Mouse (Mus musculus) embryonic facial prominence, embryonic 13.5 days (tissue): Measurements from ENCODE around the gene Mmp3. TPM values are rescaled to one million over a fixed set of nuclear protein-coding genes. Genes with fewer than 3 reads are reported as not detected.
"Not testable (repeated sequence)": the region's sequence is repeated elsewhere in the genome, so short reads cannot be mapped to it uniquely, and the experiment has no call there.

Experiments used
- ATAC-seq: fragments of 200-750 bp; cut with Nextera tagmentation; 2 replicates; pipeline ENCODE4 v1.8.0; 2017; ENCODE audit warnings: low read depth; ENCODE audit not compliant: insufficient number of reproducible peaks, insufficient read depth, low FRiP score, low TSS enrichment
- H3K27ac ChIP-seq: fragments of 300-500 bp; sonication (generic); 2 replicates; pipeline ENCODE4 v1.5.1; 2015; ENCODE audit warnings: moderate library complexity, mild to moderate bottlenecking, inconsistent platforms
- H3K27me3 ChIP-seq: fragments of 300-500 bp; sonication (generic); 2 replicates; pipeline ENCODE4 v1.6.1; 2015; ENCODE audit warnings: mild to moderate bottlenecking, inconsistent platforms
- H3K36me3 ChIP-seq: fragments of 300-500 bp; sonication (generic); 2 replicates; pipeline ENCODE4 v1.6.1; 2015; ENCODE audit warnings: mild to moderate bottlenecking, inconsistent platforms
- H3K4me1 ChIP-seq: fragments of 300-500 bp; sonication (generic); 2 replicates; pipeline ENCODE4 v1.6.1; 2015; ENCODE audit warnings: inconsistent platforms
- H3K4me2 ChIP-seq: fragments of 300-500 bp; sonication (generic); 2 replicates; pipeline ENCODE4 v1.6.1; 2015; ENCODE audit warnings: moderate library complexity, mild to moderate bottlenecking, inconsistent platforms
- H3K4me3 ChIP-seq: fragments of 300-500 bp; sonication (generic); 2 replicates; pipeline ENCODE4 v1.5.1; 2015; ENCODE audit warnings: mild to moderate bottlenecking, inconsistent platforms
- H3K9ac ChIP-seq: fragments of 300-500 bp; sonication (generic); 2 replicates; pipeline ENCODE4 v1.6.1; 2015; ENCODE audit warnings: mild to moderate bottlenecking, inconsistent platforms
- H3K9me3 ChIP-seq: fragments of 300-500 bp; sonication (generic); 2 replicates; pipeline ENCODE4 v1.6.1; 2016; ENCODE audit warnings: inconsistent platforms
- WGBS: fragments of 180-500 bp; shearing (Covaris S2); methylation state at CpG from one replicate; pipeline ENCODE4 v1.1.7; 2015; ENCODE audit warnings: mixed read lengths; 5-methylcytosine and 5-hydroxymethylcytosine counted together
- polyA plus RNA-seq: library from polyadenylated mRNA; unstranded; fragments of >200 nt; fragmentation: Nextera tagmentation; extraction: Ambion mirVana; gene quantifications from 2 replicates; pipeline ENCODE4 v1.2.1, GENCODE M21; 2015

The Mmp3 gene
- 0.23 TPM in 1 of 2 replicates, not detected in the other for polyA plus RNA-seq

DNA sequence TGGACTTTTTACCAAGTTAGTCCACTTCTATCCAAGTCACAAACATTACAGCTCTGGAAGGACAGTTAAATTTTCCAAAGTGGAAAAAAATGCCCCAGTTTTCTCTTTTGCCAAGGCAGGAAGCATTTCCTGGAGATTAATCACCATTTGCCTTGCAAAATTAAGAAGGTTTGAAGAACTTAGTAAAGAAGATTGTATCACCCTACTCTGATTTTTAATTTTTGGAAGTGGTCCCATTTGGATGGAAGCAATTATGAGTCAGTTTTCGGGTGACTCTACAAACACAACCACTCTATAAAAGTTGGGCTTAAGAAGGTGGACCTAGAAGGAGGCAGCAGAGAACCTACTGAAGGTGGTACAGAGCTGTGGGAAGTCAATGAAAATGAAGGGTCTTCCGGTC is at the start of gene Mmp3:
Mmp3 (plus strand) TSS at position 301 of the 400 bp plus-strand sequence.
- Histone ChIP-seq H3K4me3 (no peak within 1 kb of the TSS), H3K4me1 (no peaks in the 10 kb centered on the region), H3K27ac (no peak within 1 kb of the TSS), H3K9ac (no peak within 1 kb of the TSS), H3K36me3 (no peaks in the 10 kb centered on the region), H3K9me3 (no peaks in the 10 kb centered on the region), H3K27me3 (no peaks in the 10 kb centered on the region), H3K4me2 (no peak within 1 kb of the TSS)
- ATAC-seq = no peak
- WGBS = 90% methylated on average over 2 of the region's 2 CpGs

- not testable (repeated sequence) for H3K4me3 ChIP-seq, ATAC-seq, H3K9me3 ChIP-seq, H3K4me2 ChIP-seq, H3K27me3 ChIP-seq, H3K36me3 ChIP-seq, H3K27ac ChIP-seq, H3K4me1 ChIP-seq, H3K9ac ChIP-seq
- WGBS = 71% methylated on average over 8 of the region's 8 CpGs
Measured at GRCm38 (mm10) chr9:7396556-7396955, 49.1 kb upstream of the Mmp3 start.

- no peak for ATAC-seq
- WGBS = 46% methylated on average over 2 of the region's 2 CpGs
- Histone ChIP-seq H3K27ac (no peak overlapping the region), H3K4me2 (no peak overlapping the region), H3K36me3 (no peaks in the 10 kb centered on the region), H3K27me3 (no peaks in the 10 kb centered on the region), H3K4me3 (no peak overlapping the region), H3K4me1 (0 out of 2 replicates have a peak, but pooled peaks cover 4% of the 10 kb centered on the region), H3K9ac (no peak overlapping the region), H3K9me3 (no peaks in the 10 kb centered on the region)
Measured at GRCm38 (mm10) chr9:7453302-7453701, 7.7 kb downstream of the Mmp3 start.

GRCm38 (mm10) chr9:7470262-7470661 is 24.6 kb downstream of the Mmp3 start:
- no peaks in the 10 kb centered on the region for H3K9me3 ChIP-seq
- no peak overlapping the region for H3K27ac ChIP-seq
- WGBS = 100% methylated on average over 1 of the region's 1 CpGs
- no peaks in the 10 kb centered on the region for H3K27me3 ChIP-seq
- H3K4me3 ChIP-seq = no peak overlapping the region
- no peak overlapping the region for H3K9ac ChIP-seq
- no peaks in the 10 kb centered on the region for H3K4me1 ChIP-seq
- no peaks in the 10 kb centered on the region for H3K36me3 ChIP-seq
- no peak overlapping the region for H3K4me2 ChIP-seq
- no peak for ATAC-seq

DNA sequence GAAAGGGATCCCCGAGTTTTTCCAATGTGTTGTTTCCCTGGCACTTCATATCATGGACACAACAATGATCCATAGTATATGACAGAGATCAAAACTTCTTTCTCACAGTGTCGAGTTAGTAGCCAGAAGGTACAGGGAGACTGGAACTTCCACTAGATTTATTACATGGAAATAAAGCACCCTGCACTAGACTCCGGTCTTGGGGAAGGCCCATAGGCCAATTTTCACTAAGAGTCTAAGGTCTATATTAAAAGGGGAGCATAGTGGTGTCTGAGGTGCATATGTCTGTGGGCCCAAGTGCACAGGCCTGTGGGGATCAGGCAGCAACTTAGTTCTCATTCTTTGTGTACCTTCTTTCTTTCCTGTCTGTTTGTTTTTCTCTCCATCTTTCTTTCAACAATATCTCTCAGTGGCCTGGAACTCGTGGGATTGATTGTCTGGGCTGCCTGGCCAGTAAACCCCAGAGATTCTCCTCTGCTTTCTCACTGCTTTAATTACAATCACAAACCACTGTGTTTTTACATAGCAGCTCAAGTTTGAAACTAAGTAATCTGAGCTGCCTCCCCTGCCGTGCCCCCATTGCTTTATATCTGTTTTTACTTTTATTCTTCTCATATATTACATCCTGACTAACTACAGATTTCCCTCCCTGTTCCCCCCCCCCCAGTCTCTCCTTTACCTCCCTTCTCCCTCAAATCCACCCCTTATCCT is 38.2 kb downstream of the Mmp3 start:
- no peak for ATAC-seq
- H3K4me1 ChIP-seq = no peaks in the 10 kb centered on the region
- no peak overlapping the region for H3K4me3 ChIP-seq
- 61% methylated on average over 5 of the region's 5 CpGs for WGBS
- no peak overlapping the region for H3K4me2 ChIP-seq
- H3K36me3 ChIP-seq = no peaks in the 10 kb centered on the region
- no peaks in the 10 kb centered on the region for H3K9me3 ChIP-seq
- no peak overlapping the region for H3K9ac ChIP-seq
- H3K27me3 ChIP-seq = no peaks in the 10 kb centered on the region
- no peak overlapping the region for H3K27ac ChIP-seq

- Histone ChIP-seq H3K9me3 (no peaks in the 10 kb centered on the region), H3K9ac (no peak overlapping the region), H3K27me3 (no peaks in the 10 kb centered on the region), H3K4me1 (no peaks in the 10 kb centered on the region), H3K4me3 (no peak overlapping the region), H3K27ac (no peak overlapping the region), H3K4me2 (no peak overlapping the region), H3K36me3 (no peaks in the 10 kb centered on the region)
- ATAC-seq = no peak
- WGBS = 85% methylated on average over 3 of the region's 3 CpGs
Measured at GRCm38 (mm10) chr9:7501138-7501537, 55.5 kb downstream of the Mmp3 start.

DNA sequence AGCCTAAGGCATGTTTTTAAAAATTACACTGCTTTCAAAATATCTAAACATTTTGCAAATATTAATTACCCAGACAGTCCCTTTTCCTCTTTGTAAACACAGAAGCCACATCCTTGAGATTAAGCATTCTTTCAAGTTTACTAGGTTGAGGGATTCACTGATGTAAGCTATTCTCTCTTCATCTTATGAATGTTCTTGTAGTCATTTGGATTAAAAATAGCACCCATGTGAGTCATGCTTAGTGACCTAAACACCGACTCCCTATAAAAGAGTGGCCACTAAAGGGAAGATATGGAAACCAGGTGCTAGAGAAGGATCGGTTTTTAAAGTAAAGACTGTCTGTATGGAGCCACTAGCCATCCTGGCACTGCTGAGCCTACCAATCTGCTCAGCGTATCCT is 56.4 kb downstream of the Mmp3 start, which contains the start of gene Mmp10:
Mmp10 (plus strand) TSS at position 302 of the 400 bp plus-strand sequence.
- Histone ChIP-seq H3K4me1 (no peaks in the 10 kb centered on the region), H3K4me3 (no peak within 1 kb of the TSS), H3K27me3 (no peaks in the 10 kb centered on the region), H3K9me3 (no peaks in the 10 kb centered on the region), H3K36me3 (no peaks in the 10 kb centered on the region), H3K27ac (no peak within 1 kb of the TSS), H3K4me2 (no peak within 1 kb of the TSS), H3K9ac (no peak within 1 kb of the TSS)
- ATAC-seq = no peak
- WGBS = 87% methylated on average over 3 of the region's 3 CpGs

Other genes starting within 250 kb of the Mmp3 start
- 0.12 and 0.39 TPM in 2 replicates for gene Mmp13, start 173.3 kb upstream of the Mmp3 start, polyA plus RNA-seq
- not detected in 2 replicates for gene Mmp12, start 101.4 kb upstream of the Mmp3 start, polyA plus RNA-seq
- gene Mmp1b, start 57.8 kb upstream of the Mmp3 start, polyA plus RNA-seq = not detected in 2 replicates
- gene Mmp10, start 56.5 kb downstream of the Mmp3 start, polyA plus RNA-seq = not detected in 2 replicates
- gene Mmp8, start 112.6 kb downstream of the Mmp3 start, polyA plus RNA-seq = 0.34 TPM in 1 of 2 replicates, not detected in the other
- not detected in 2 replicates for gene Mmp27, start 125.6 kb downstream of the Mmp3 start, polyA plus RNA-seq
- gene Mmp20, start 182.4 kb downstream of the Mmp3 start, polyA plus RNA-seq = not detected in 2 replicates
- not detected in 2 replicates for gene Mmp7, start 246.3 kb downstream of the Mmp3 start, polyA plus RNA-seq